Mouse (Mus musculus) right cerebral cortex, adult 18-20 months (tissue): ENCODE results near the gene Abca14.
A peak's percentile ranks its signal among the peaks of the same experiment; 100 is the strongest.

Experiments
- DNase-seq: peaks from one replicate; pipeline ENCODE4 v3.0.0; 2022; ENCODE audit warnings: mixed read lengths

Abca14 gene

DNA sequence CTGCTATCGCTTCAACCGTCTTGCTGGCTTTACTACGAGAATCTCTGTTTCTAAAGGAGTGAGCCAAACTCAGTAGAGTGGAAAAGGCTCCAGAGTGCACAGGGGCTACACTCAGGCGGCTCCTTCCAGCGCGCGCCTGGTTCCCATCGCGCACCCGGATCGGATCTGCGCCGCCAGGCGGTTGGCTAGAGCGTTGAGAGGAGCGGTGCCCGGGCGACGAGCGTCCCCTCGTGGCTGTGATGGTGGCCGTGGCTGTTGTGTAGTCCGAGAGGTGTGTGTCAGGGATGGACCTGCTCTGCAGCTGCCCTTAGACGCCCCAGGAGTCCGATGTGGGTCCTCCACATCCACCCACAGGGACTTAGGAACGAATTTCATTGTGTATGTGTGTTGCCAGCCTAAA lies at the start of gene Abca14:
Gene Abca14, plus strand, starts transcription at position 173 of the 400 bp plus-strand sequence.
- DNase-seq: peak; percentile 87

- DNase-seq: peak; percentile 19
These were observed 46.8 kb upstream of the Abca14 start for GRCm38 (mm10) chr7:120156841-120157409.

DNA sequence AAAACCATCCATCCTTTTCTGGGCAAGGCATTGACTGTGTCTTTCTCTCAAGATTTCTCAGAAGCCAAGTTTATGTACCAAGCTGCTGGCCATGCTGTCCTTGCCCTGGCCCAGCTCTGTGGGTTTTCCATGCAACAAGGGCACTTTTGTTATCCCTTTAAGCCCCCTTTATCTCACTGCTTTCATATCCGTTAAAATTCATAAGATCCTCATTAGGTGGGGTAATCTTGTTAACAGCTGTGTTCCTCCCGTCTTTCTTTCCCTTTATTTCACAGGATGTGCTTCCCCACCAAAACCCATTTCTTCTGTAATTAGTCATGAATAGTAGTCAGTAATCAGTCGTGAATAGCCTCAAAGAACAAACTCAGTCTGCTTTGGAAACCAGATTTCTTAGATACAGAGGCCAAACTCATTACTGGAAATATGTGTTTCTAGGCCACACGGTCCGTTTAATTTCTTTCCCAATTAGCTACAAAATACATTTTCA lies 46.1 kb upstream of the Abca14 start:
- DNase-seq: no peak

GRCm38 (mm10) chr7:120158121-120158613 lies 45.6 kb upstream of the Abca14 start:
- no peak for DNase-seq

DNA sequence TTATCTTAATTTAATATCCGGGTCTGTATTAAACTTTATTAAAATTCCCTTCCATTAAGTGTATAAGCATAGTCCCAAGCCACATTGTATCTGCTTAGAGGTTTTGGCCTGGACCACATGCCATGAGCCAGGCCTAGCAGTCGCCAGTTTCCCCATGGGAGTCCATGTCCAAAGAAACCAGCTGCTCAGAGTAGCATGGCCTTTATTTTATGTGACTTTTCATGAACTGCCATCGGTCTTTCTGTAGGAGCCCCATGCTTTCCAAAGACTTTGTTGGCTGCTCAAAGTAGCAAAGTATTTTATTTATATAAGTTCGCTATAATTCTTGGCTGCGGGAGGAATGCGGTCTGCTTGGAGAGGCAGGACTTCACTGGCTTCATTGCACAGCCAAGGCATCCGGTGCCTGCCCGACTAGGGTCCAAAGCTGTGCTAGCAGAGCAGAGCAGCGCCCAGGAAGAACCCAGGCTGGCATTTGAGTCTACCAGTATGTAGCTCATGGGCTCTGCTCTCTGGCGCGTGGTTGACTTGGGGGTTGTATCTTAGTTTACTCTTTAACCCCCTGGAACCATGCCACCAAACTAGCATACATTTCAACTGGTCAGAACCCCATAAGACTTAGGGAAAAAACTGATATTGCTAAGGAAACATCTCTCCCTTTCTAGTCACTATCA lies 40.0 kb upstream of the Abca14 start:
- DNase-seq: no peak

- DNase-seq: no peak
These were observed 31.5 kb upstream of the Abca14 start for GRCm38 (mm10) chr7:120172188-120172700.

DNA sequence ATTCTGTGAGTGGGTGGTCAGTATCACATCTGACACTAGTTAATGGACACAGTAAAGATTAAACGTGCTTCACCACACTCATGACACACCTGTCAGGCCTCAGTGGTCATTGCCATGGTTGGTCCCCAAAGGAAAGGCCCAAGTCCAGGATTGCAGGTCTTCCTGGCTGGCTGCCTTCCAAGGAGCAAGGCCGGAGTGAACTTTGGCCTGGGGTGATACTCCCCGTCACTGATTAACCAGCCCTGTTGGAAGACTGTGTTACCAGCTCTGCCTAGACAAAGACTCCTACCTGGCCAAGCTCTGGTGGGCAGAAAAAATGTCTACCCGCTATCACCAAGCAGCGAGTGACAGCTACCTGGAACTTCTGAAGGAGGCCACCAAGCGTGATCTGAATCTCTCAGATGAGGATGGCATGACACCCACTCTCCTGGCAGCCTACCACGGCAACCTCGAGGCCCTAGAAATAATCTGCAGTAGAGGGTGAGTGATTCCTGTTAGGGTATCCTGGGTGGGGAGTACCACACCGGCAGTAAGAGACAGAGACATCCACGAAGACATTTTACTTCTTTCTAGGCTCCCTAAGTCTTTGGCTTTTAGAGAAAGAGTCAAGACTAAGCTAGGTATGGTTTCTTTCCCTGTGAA lies 30.0 kb upstream of the Abca14 start, which contains the start of gene Anks4b:
Gene Anks4b, plus strand, starts transcription at position 256 of the 642 bp plus-strand sequence.
- no peak for DNase-seq

DNA sequence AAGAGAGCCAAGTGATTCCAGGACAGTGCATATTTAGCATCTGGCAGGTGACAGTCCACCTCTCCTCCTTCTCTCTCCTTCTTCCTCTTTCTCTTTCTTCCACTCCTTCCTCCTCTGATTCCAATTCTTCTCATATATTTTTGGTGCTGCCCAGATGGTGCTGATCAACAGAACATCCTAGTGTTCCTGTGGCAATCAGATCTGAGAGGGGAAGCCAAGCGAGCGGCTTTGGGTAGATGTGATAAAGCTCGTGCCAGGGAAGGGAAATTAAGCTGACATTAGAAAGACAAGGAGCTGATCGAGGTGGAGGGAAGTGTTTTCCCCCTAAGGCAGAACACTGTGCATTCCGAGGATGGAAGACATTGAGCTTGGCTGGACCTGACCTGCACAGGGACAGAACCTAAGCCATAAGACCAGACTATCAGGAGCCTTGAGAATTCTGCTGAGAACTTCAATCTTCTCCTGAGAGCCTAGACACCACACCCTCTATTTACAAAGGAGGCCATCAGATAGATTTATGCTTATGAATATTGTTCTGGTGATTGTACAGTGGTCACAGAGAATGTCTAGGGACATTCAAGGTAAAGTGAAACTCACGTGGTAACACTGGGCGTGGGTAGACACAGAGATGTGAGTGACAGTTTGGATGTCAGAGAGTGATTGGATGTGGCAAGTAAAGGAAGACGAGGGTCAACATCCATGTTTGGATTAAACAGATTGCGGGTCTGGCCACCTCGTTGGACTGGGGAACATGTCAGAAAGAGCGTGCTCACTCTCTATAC lies 28.8 kb upstream of the Abca14 start:
- no peak for DNase-seq

GRCm38 (mm10) chr7:120177611-120178010 lies 26.1 kb upstream of the Abca14 start:
- DNase-seq: no peak

GRCm38 (mm10) chr7:120178935-120179334 lies 24.8 kb upstream of the Abca14 start:
- no peak for DNase-seq

DNA sequence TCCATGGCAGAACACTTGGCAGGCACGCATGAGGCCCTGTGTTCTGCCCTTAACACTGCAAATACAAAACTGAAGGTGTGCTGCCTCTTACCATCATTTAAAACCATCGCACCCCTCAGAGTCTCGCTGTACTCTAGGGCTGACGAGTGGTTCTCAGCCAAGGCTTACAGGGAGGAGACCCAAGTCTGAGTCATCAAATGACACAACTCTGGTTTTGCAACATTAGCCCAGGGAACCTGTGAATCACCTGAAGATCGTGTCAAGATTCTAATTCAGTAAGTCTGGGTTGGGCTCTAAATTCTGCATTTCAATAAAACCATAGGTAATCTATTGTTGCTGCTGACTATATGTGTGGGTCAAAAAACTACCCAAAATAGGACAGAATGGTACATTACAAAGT lies 23.2 kb upstream of the Abca14 start:
- no peak for DNase-seq

- DNase-seq: no peak
These were observed 22.1 kb upstream of the Abca14 start for GRCm38 (mm10) chr7:120181401-120182230.

GRCm38 (mm10) chr7:120182891-120183290 lies 20.9 kb upstream of the Abca14 start:
- no peak for DNase-seq

- DNase-seq: no peak
These were observed 14.8 kb upstream of the Abca14 start for GRCm38 (mm10) chr7:120188946-120189345.

- no peak for DNase-seq
These were observed 14.2 kb upstream of the Abca14 start for GRCm38 (mm10) chr7:120189369-120190149.

GRCm38 (mm10) chr7:120190150-120190665 lies 13.6 kb upstream of the Abca14 start:
- no peak for DNase-seq

DNA sequence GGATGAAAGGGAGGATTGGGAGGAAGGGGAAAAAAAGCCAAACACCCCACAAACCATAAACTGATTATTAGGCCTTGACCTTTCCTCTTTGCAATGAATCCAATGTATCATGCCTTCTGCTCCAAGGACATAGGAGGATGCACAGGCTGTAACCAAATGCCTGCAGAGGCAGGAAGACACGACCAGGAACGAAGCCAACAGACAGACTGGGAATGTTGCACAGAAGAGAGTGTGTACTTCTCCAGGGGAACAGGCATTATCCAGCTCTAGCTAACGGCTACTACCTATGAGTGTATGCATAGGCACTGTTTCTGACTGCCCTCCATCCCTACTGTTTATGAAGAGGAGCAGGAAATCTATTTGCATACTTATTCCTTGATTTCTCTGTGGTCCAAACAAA lies 11.6 kb upstream of the Abca14 start:
- DNase-seq: peak; percentile 17

- DNase-seq: no peak
These were observed 10.9 kb upstream of the Abca14 start for GRCm38 (mm10) chr7:120192816-120193215.

DNA sequence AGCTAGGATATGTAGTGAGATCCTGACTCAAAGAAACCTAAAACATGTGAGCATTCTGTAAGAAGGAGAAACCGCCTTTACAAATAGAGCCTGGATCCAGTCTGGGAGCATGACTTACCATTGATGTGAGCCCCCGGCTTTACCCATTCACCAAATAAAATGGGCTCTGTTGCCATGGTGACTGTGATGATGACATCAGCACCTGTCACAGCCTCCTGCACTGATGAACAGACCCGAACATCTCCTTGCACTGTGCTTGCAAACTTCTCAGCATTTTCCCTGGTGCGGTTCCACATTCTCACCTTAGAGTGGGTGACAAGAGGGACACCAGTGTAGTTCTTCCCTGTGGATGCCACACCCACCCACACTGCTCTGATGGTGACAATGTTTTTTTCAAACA lies 8.6 kb upstream of the Abca14 start:
- no peak for DNase-seq

DNA sequence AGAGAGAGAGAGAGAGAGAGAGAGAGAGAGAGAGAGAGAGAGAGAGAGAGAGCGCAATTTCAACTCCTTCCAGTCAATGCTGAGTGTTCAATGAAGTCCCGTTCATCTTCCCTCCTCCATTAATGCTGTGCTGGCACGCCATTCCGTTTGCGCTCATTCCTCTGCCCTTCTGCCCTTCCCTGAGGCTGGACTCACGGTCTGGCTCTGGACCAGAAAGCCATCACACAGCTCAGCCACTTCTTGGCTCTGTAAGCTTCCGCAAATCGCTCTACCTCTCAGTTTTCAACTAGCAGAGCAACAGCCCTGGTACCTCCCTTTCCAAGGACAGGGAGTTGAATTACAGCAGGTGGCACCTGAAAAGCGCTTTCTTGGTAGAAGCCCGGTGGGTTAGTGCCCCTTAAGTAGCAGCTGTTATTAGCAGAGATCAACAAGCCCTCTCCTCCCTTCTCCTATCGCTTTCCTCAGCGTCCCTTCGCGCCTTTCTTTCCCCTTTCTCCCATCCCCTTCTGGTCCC lies 2.5 kb upstream of the Abca14 start:
- no peak for DNase-seq

DNA sequence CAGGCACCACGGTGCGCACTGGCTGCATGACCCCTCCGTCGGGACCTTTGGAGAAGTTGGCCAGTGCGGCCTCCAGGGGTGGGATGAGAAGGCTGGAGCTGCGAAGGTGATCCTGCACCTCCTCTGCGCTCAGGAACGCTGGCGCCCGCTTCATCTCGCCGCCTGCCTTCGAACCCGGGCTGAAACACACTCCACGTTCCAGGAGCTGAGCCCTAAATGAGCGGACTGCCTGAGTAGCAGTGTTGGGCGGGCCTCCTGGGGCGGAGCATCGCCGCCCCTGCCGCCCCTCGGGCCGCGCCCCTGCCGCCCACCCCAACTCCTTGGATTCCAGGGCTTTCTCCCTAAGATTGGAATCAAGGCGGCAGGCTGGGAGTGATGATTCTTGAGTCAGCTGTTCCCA lies 2.0 kb upstream of the Abca14 start, which contains the start of gene Crym:
Gene Crym, minus strand, starts transcription at position 341 of the 400 bp plus-strand sequence.
- peak; percentile 23 for DNase-seq
